Mouse (Mus musculus) MEL (cell line): ENCODE results near the gene Bcl2l1. TPM values are rescaled to one million over a fixed set of nuclear protein-coding genes. Genes with fewer than 3 reads are reported as not detected.

Experiments
- DNase-seq: peaks from one replicate; pipeline ENCODE4 v3.0.0; 2011; ENCODE audit warnings: low read depth, low spot score
- H3K27ac ChIP-seq: 2 replicates; pipeline ENCODE4 v1.5.1; 2012; ENCODE audit warnings: low read depth, mild to moderate bottlenecking, control low read depth, low read length, moderate library complexity; ENCODE audit not compliant: control insufficient read depth
- H3K27me3 ChIP-seq, 2 experiments: fragments of 150-350 bp in 1 of 2; sonication (generic) in 1 of 2; 2 replicates each; pipeline ENCODE4 v1.6.1; 2012; ENCODE audit warnings: low read length in 2 of 2, mild to moderate bottlenecking in 2 of 2, improper control_type of control experiment in 1 of 2, moderate library complexity in 1 of 2; ENCODE audit not compliant: insufficient read depth in 2 of 2, control insufficient read depth in 1 of 2
- H3K36me3 ChIP-seq, 2 experiments: 2 replicates each; pipeline ENCODE4 v1.6.1; 2012 to 2014; ENCODE audit warnings: low read length in 2 of 2, improper control_type of control experiment in 1 of 2, inconsistent platforms in 1 of 2, mild to moderate bottlenecking in 1 of 2; ENCODE audit not compliant: insufficient read depth in 2 of 2, control insufficient read depth in 1 of 2
- H3K4me1 ChIP-seq, 2 experiments: fragments of 150-350 bp in 1 of 2; sonication (generic) in 1 of 2; 2 replicates each; pipeline ENCODE4 v1.6.1; 2012; ENCODE audit warnings: low read length in 2 of 2, improper control_type of control experiment in 1 of 2, mild to moderate bottlenecking in 1 of 2; ENCODE audit not compliant: insufficient read depth in 2 of 2, control insufficient read depth in 1 of 2
- H3K4me3 ChIP-seq, 2 experiments: fragments of 150-350 bp in 1 of 2; sonication (generic) in 1 of 2; 2 replicates each; pipeline ENCODE4 v1.5.1; 2012; ENCODE audit warnings: low read depth in 2 of 2, low read length in 2 of 2, mild to moderate bottlenecking in 2 of 2, moderate library complexity in 2 of 2, control low read depth in 1 of 2, improper control_type of control experiment in 1 of 2; ENCODE audit not compliant: control insufficient read depth in 1 of 2, insufficient read depth in 1 of 2
- H3K79me2 ChIP-seq: 2 replicates; pipeline ENCODE4 v1.6.1; 2012; ENCODE audit warnings: mild to moderate bottlenecking, low read length, moderate library complexity; ENCODE audit not compliant: control insufficient read depth, poor library complexity, insufficient read depth
- H3K9ac ChIP-seq: 2 replicates; pipeline ENCODE4 v1.6.1; 2012; ENCODE audit warnings: low read depth, mild to moderate bottlenecking, control low read depth, low read length, moderate library complexity; ENCODE audit not compliant: control insufficient read depth, poor library complexity, severe bottlenecking
- H3K9me3 ChIP-seq: fragments of 150-350 bp; sonication (generic); replicated peaks from 2 replicates; pipeline ENCODE4 v1.6.1; 2012; ENCODE audit warnings: mild to moderate bottlenecking, low read length, improper control_type of control experiment, moderate library complexity; ENCODE audit not compliant: insufficient read depth
- BHLHE40 ChIP-seq: IDR thresholded peaks from 2 replicates; pipeline ENCODE4 v1.6.1; 2012; ENCODE audit warnings: low read depth, mild to moderate bottlenecking, inconsistent platforms, low read length, improper control_type of control experiment, borderline replicate concordance
- CTCF ChIP-seq, 3 experiments: IDR thresholded peaks in 2 of 3; conservative IDR thresholded peaks in 1 of 3; 2 replicates each; pipeline ENCODE4 v1.5.1; 2011 to 2012; ENCODE audit warnings: low read length in 3 of 3, low read depth in 2 of 3, mild to moderate bottlenecking in 2 of 3, improper control_type of control experiment in 1 of 3, inconsistent platforms in 1 of 3, mixed read lengths in 1 of 3, moderate library complexity in 1 of 3; ENCODE audit not compliant: control insufficient read depth in 1 of 3, insufficient read depth in 1 of 3, poor library complexity in 1 of 3, severe bottlenecking in 1 of 3
- E2F4 ChIP-seq: IDR thresholded peaks from 2 replicates; pipeline ENCODE4 v1.6.1; 2011; ENCODE audit warnings: low read depth, low read length, improper control_type of control experiment, borderline replicate concordance
- ELF1 ChIP-seq: IDR thresholded peaks from 2 replicates; pipeline ENCODE4 v1.6.1; 2014; ENCODE audit warnings: low read depth, mild to moderate bottlenecking, inconsistent platforms, low read length, improper control_type of control experiment, moderate library complexity
- EP300 ChIP-seq, 2 experiments: IDR thresholded peaks; 2 replicates each; pipeline ENCODE4 v1.6.1; 2011; ENCODE audit warnings: improper control_type of control experiment in 2 of 2, low read length in 2 of 2, low read depth in 1 of 2, mild to moderate bottlenecking in 1 of 2
- ETS1 ChIP-seq: IDR thresholded peaks from 2 replicates; pipeline ENCODE4 v1.6.1; 2012; ENCODE audit warnings: low read depth, mild to moderate bottlenecking, inconsistent platforms, low read length, improper control_type of control experiment, moderate library complexity
- JUND ChIP-seq: IDR thresholded peaks from 2 replicates; pipeline ENCODE4 v1.6.1; 2011; ENCODE audit warnings: low read depth, mild to moderate bottlenecking, improper control_type of control experiment, low read length
- KAT2A ChIP-seq: conservative IDR thresholded peaks from 2 replicates; pipeline ENCODE4 v1.6.1; 2012; ENCODE audit warnings: low read depth, low read length, improper control_type of control experiment, inconsistent platforms
- MAFK ChIP-seq: IDR thresholded peaks from 2 replicates; pipeline ENCODE4 v1.6.1; 2011; ENCODE audit warnings: low read depth, mild to moderate bottlenecking, low read length, improper control_type of control experiment, borderline replicate concordance
- MAX ChIP-seq: IDR thresholded peaks from 2 replicates; pipeline ENCODE4 v1.6.1; 2011; ENCODE audit warnings: low read length, improper control_type of control experiment
- MEF2A ChIP-seq: IDR thresholded peaks from 2 replicates; pipeline ENCODE4 v1.6.1; 2014; ENCODE audit warnings: low read depth, mild to moderate bottlenecking, inconsistent platforms, low read length, improper control_type of control experiment; ENCODE audit not compliant: poor library complexity, insufficient replicate concordance, severe bottlenecking; ENCODE audit errors: extremely low read depth
- MYB ChIP-seq: IDR thresholded peaks from 2 replicates; pipeline ENCODE4 v1.6.1; 2011; ENCODE audit warnings: mild to moderate bottlenecking, low read depth, low read length, improper control_type of control experiment
- MYC ChIP-seq: IDR thresholded peaks from 2 replicates; pipeline ENCODE4 v1.6.1; 2011; ENCODE audit warnings: low read depth, mild to moderate bottlenecking, low read length, improper control_type of control experiment, moderate library complexity
- POLR2A ChIP-seq, 2 experiments: IDR thresholded peaks; 2 replicates each; pipeline ENCODE4 v1.6.1; 2011 to 2012; ENCODE audit warnings: low read length in 2 of 2, mild to moderate bottlenecking in 2 of 2, control low read depth in 1 of 2, improper control_type of control experiment in 1 of 2, low read depth in 1 of 2, moderate library complexity in 1 of 2; ENCODE audit not compliant: control insufficient read depth in 1 of 2, insufficient read depth in 1 of 2, poor library complexity in 1 of 2
- POLR2AphosphoS2 ChIP-seq: IDR thresholded peaks from 2 replicates; pipeline ENCODE4 v1.6.1; 2011; ENCODE audit warnings: low read length, improper control_type of control experiment
- POLR2AphosphoS5 ChIP-seq: IDR thresholded peaks from 2 replicates; pipeline ENCODE4 v1.6.1; 2012; ENCODE audit warnings: low read depth, borderline replicate concordance, mild to moderate bottlenecking, inconsistent platforms, low read length, moderate library complexity, mixed read lengths
- RAD21 ChIP-seq: IDR thresholded peaks from 2 replicates; pipeline ENCODE4 v1.6.1; 2011; ENCODE audit warnings: mild to moderate bottlenecking, low read depth, low read length, improper control_type of control experiment
- RCOR1 ChIP-seq: IDR thresholded peaks from 2 replicates; pipeline ENCODE4 v1.6.1; 2012; ENCODE audit warnings: low read depth, mild to moderate bottlenecking, inconsistent platforms, low read length, improper control_type of control experiment
- SMC3 ChIP-seq: IDR thresholded peaks from 2 replicates; pipeline ENCODE4 v1.6.1; 2011; ENCODE audit warnings: low read depth, low read length, improper control_type of control experiment
- TAL1 ChIP-seq: IDR thresholded peaks from 2 replicates; pipeline ENCODE4 v1.6.1; 2012; ENCODE audit warnings: mild to moderate bottlenecking, inconsistent platforms, low read length, moderate library complexity, mixed read lengths
- USF2 ChIP-seq, 2 experiments: IDR thresholded peaks; 2 replicates each; pipeline ENCODE4 v1.6.1; 2011 to 2012; ENCODE audit warnings: improper control_type of control experiment in 2 of 2, low read length in 2 of 2, borderline replicate concordance in 1 of 2, inconsistent platforms in 1 of 2, low read depth in 1 of 2, mild to moderate bottlenecking in 1 of 2; ENCODE audit not compliant: insufficient read depth in 1 of 2
- ZC3H11A ChIP-seq: IDR thresholded peaks from 2 replicates; pipeline ENCODE4 v1.6.1; 2012; ENCODE audit warnings: low read depth, mild to moderate bottlenecking, inconsistent platforms, low read length, improper control_type of control experiment
- ZKSCAN1 ChIP-seq: IDR thresholded peaks from 2 replicates; pipeline ENCODE4 v1.6.1; 2012; ENCODE audit warnings: low read depth, mild to moderate bottlenecking, inconsistent platforms, low read length, improper control_type of control experiment, moderate library complexity
- ZMIZ1 ChIP-seq: IDR thresholded peaks from 2 replicates; pipeline ENCODE4 v1.6.1; 2012; ENCODE audit warnings: low read depth, mild to moderate bottlenecking, inconsistent platforms, low read length, improper control_type of control experiment, moderate library complexity
- polyA plus RNA-seq, 2 experiments: library from polyadenylated mRNA; stranded (reverse) in 1 of 2; unstranded in 1 of 2; fragments of >175 nt in 1 of 2; fragments of >200 nt in 1 of 2; gene quantifications; 2 replicates each; pipeline versions ENCODE4 v1.2.1 to v1.2.4; 2012; ENCODE audit warnings: low replicate concordance in 2 of 2, low read depth in 1 of 2; ENCODE audit not compliant: insufficient read length in 2 of 2, insufficient read depth in 1 of 2, missing spikeins in 1 of 2
- total RNA-seq: library from RNA; depleted of rRNA; stranded (reverse); fragments of 300-350 nt; gene quantifications from 2 replicates; pipeline ENCODE4 v1.2.3, GENCODE M21; 2012

Bcl2l1 gene
- total and polyA plus RNA-seq, 3 experiments, result 6.5 to 23.9 TPM; not detected in 1

GRCm38 (mm10) chr2:152777081-152777480, 54.4 kb downstream of the Bcl2l1 start:
- Histone ChIP-seq H3K36me3 (no peaks in the 10 kb centered on the region), H3K9ac (no peak overlapping the region), H3K4me3 (no peak overlapping the region), H3K27me3 (no peaks in the 10 kb centered on the region), H3K9me3 (no peaks in the 10 kb centered on the region), H3K4me1 (no peaks in the 10 kb centered on the region), H3K27ac (no peak overlapping the region), H3K79me2 (no peaks in the 10 kb centered on the region)
- DNase-seq, result no peak
- no peak for TF ChIP-seq ELF1
- TF ChIP-seq ETS1, result no peak
- TF ChIP-seq JUND, result no peak
- no peak for TF ChIP-seq USF2 (IDR thresholded peaks at IDR 0.05; ENCODE audit: borderline replicate concordance in 1 of 2, insufficient read depth in 1 of 2, low read depth in 1 of 2, low read length in 2 of 2)
- TF ChIP-seq CTCF (IDR thresholded peaks at IDR 0.05 in 2 of 3, conservative IDR thresholded peaks at IDR 0.05 in 1 of 3; ENCODE audit: control insufficient read depth in 1 of 3, insufficient read depth in 1 of 3, low read depth in 2 of 3, low read length in 3 of 3, poor library complexity in 1 of 3, severe bottlenecking in 1 of 3), result no peak
- no peak for TF ChIP-seq SMC3
- TF ChIP-seq MAFK, result no peak
- TF ChIP-seq E2F4, result no peak
- TF ChIP-seq RAD21, result no peak
- no peak for TF ChIP-seq RCOR1
- no peak for TF ChIP-seq MEF2A
- no peak for TF ChIP-seq MYB
- no peak for TF ChIP-seq TAL1
- TF ChIP-seq KAT2A, result no peak

- Histone ChIP-seq H3K79me2 (no peaks in the 10 kb centered on the region), H3K36me3 (peaks cover 0 to 2% of the 10 kb centered on the region in 2 experiments; a peak in 2 of 4 replicates), H3K27me3 (no peaks in the 10 kb centered on the region), H3K9ac (no peak overlapping the region), H3K9me3 (no peaks in the 10 kb centered on the region), H3K4me1 (peaks cover 3 to 5% of the 10 kb centered on the region in 2 experiments; a peak in 3 of 4 replicates), H3K27ac (no peak overlapping the region), H3K4me3 (no peak overlapping the region)
- TF ChIP-seq POLR2AphosphoS5, result no peak
- no peak for TF ChIP-seq MYC
- no peak for TF ChIP-seq SMC3
- TF ChIP-seq USF2 (IDR thresholded peaks at IDR 0.05; ENCODE audit: borderline replicate concordance in 1 of 2, insufficient read depth in 1 of 2, low read depth in 1 of 2, low read length in 2 of 2), result no peak
- no peak for TF ChIP-seq MAX
- TF ChIP-seq BHLHE40, result no peak
- TF ChIP-seq ZKSCAN1, result no peak
- TF ChIP-seq EP300 (IDR thresholded peaks at IDR 0.05; ENCODE audit: low read depth in 1 of 2, low read length in 2 of 2), result no peak
- TF ChIP-seq MYB, result no peak
- TF ChIP-seq RAD21, result no peak
- TF ChIP-seq ZMIZ1, result no peak
- TF ChIP-seq MEF2A, result no peak
- no peak for TF ChIP-seq POLR2A (IDR thresholded peaks at IDR 0.05; ENCODE audit: control insufficient read depth in 1 of 2, insufficient read depth in 1 of 2, low read depth in 1 of 2, low read length in 2 of 2, poor library complexity in 1 of 2)
- no peak for TF ChIP-seq ZC3H11A
- TF ChIP-seq JUND, result no peak
- no peak for TF ChIP-seq CTCF (IDR thresholded peaks at IDR 0.05 in 2 of 3, conservative IDR thresholded peaks at IDR 0.05 in 1 of 3; ENCODE audit: control insufficient read depth in 1 of 3, insufficient read depth in 1 of 3, low read depth in 2 of 3, low read length in 3 of 3, poor library complexity in 1 of 3, severe bottlenecking in 1 of 3)
- no peak for TF ChIP-seq POLR2AphosphoS2
- DNase-seq, result no peak
These were observed 55.1 kb downstream of the Bcl2l1 start for GRCm38 (mm10) chr2:152776435-152776834.
